8 mouse cellular contexts compared by ENCODE assay signal in genomic region chr10:127211414-127211854, GRCm38 (mm10). TPM values are rescaled to one million over a fixed set of nuclear protein-coding genes. Genes with fewer than 3 reads are reported as not detected.
DNase-seq lines count a peak whose midpoint lies in the region; ATAC-seq lines count a peak whose summit lies in the region.

Gene Pip4k2c, minus strand, starts transcription at chr10:127211585.

- peak within 1 kb of the TSS; percentile 87 for H3K4me3 ChIP-seq in hindbrain, embryonic 11.5 days (ENCODE audit: low read depth, low read length)

- H3K4me2 ChIP-seq in hindbrain, embryonic 11.5 days (replicated peaks; ENCODE audit: low read depth, low read length): peak within 1 kb of the TSS; percentile 92

- ATAC-seq in hindbrain, embryonic 11.5 days (ENCODE audit: low FRiP score): peak; percentile 96

- H3K4me1 ChIP-seq in hindbrain, embryonic 11.5 days (replicated peaks; ENCODE audit: control insufficient read depth, insufficient read depth, low read length): 0 out of 2 replicates have a peak, but pooled peaks cover 3% of the 10 kb centered on the region

- no peaks in the 10 kb centered on the region for H3K27me3 ChIP-seq in hindbrain, embryonic 11.5 days (ENCODE audit: control insufficient read depth, insufficient read depth, low read length)

- under 1% methylated on average over 40 of the region's 47 CpGs for WGBS in hindbrain, embryonic 11.5 days

- no peaks in the 10 kb centered on the region for H3K9me3 ChIP-seq in hindbrain, embryonic 11.5 days (ENCODE audit: control insufficient read depth, low read length)

- peak; percentile 95 for DNase-seq in R1 (ENCODE audit: low read depth, low spot score)
- peak; percentile 93 to 95 for DNase-seq in cerebellum, postnatal 14 days
- peak; percentile 82 to 86 for DNase-seq in frontal cortex, postnatal 10 days (ENCODE audit: low spot score in 2 of 2)
- DNase-seq in hindbrain, embryonic 11.5 days (ENCODE audit: low spot score): peak; percentile 88
- peak; percentile 76 to 88 for DNase-seq in layer of hippocampus, postnatal 25 days (ENCODE audit: extremely low spot score in 1 of 2, low spot score in 1 of 2)
- DNase-seq in lung, postnatal 14 days: peak; percentile 89
- DNase-seq in retina, adult 2 months (ENCODE audit: low read depth, low spot score): peak; percentile 79
- peak; percentile 94 for DNase-seq in thymus, postnatal 25 days

- H3K9ac ChIP-seq in hindbrain, embryonic 11.5 days (ENCODE audit: low read depth, low read length): peak within 1 kb of the TSS; percentile 72

- no peaks in the 10 kb centered on the region for H3K36me3 ChIP-seq in hindbrain, embryonic 11.5 days (ENCODE audit: control insufficient read depth, insufficient read depth, low read length)

- H3K27ac ChIP-seq in hindbrain, embryonic 11.5 days (ENCODE audit: low read depth, low read length): peak within 1 kb of the TSS; percentile 30; the same call in 1 of the 2 replicates

RNA-seq across cellular contexts. Expression of gene Pip4k2c, which starts in this region (rescaled TPM):
- 11.8 and 12.9 TPM in 2 replicates for polyA plus RNA-seq in hindbrain, embryonic 11.5 days (2014; fragmentation: Nextera tagmentation; extraction: Ambion mirVana)
- total RNA-seq in layer of hippocampus, postnatal 25 days (2021): 10 to 100 TPM; 92.7 to 98.9 TPM

Comparison
In these comparisons a context has a peak if more than half of its experiments do, and no peak if none do; other contexts are left out.
1. Peak in every context shown above with its lines: DNase-seq, ATAC-seq, H3K4me3 ChIP-seq and H3K27ac ChIP-seq.